Mouse (Mus musculus) kidney, adult 8-10 months (tissue): ENCODE results near the gene Acvr1b.

Source experiments
- DNase-seq, 2 experiments: peaks; one replicate each; pipeline ENCODE4 v3.0.0; 2022

Acvr1b gene

DNA sequence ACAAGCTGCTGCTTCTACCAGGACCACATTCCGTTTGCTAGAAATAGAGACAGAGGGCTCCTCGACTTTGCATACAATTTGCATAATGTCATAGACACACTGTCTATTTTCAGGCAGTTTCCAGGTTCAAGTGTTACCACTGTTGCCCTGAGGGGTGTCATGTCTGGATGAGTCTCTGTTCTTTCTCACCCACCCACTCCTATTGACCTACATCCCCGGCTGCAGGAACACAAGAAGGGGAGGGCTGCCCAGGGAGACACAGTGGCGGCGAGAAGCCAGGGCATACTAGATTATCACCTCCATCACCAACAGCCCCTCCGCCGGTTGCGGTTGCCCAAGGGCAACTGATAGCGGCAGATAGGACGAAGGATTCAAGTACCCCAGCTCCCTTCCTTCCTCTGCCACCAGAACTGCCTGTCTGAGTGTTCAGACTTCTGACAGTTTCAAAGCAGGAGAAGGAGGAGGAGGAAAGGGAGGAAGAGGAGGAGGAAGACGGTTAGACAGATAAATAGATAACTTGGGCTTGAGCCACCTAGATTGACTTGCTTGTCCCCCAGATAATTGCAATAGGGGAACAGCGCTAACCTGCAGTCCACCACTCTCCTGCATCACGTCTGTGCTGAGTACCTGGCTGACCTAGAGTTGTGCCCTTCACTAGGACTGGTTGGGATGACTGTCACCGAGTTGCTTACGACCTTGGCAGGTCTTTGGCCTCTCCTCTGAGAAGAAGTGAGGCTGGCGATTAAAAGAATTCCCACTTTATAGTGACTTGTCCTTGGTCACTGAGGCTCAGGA, 26.6 kb upstream of the Acvr1b start:
- DNase-seq, result no peak

DNA sequence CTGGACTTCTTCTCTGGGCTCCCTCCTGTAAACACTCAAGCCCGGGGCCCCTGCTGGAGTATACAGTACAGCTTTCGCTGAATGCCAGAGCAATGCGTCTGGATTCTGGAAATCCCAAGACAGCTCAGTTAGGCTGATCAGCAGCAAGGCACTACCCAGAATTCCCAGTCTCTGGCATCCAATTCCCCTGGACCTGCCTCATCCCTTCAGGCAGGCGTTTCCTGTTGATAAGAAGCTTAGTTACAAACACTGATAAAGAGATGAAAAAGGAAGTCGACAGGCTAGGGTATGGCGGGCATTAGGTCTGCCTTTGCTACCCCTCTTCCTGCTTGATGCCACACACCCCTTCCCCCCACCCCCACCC, 26.0 kb upstream of the Acvr1b start:
- no peak for DNase-seq

- DNase-seq, result no peak
These were observed 25.3 kb upstream of the Acvr1b start for GRCm38 (mm10) chr15:101148604-101149003.

DNA sequence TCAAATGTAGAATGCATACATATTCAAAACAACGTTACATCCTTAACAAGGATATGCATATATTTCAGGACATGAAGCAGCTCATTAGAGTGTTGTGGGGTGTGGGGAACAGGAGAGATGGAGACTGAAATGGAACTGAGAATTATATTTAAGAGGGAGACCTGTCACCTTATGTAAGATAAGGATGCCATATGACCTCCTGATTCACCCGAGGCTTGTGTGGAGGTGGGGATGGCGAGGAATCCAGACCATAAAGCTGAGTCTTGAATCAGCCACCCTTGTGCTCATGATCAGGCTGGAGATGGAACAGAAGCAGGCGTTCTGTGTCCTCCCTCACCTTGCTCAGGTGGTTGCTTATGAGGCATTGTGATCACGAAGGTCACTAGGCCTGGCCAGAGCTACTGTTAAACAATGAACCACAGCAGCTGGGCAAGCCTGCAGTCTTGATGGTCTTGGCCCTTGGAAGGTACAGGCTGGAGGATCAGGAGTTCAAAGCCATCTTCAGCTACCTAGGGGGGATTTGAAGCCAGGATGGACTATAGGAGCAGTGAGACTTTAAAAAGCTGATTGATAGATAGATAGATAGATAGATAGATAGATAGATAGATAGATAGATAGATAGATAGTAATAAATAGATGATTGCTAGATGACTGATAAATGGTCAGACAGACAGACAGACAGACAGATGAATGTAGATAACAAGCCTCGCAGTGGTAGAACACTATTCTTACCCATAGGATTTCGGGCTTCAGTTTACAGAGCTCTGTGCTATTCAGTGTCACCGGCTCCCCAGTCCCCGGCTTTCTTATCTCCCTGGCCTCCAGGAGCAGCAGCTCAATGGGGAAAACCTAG, 22.2 kb upstream of the Acvr1b start:
- no peak for DNase-seq

DNA sequence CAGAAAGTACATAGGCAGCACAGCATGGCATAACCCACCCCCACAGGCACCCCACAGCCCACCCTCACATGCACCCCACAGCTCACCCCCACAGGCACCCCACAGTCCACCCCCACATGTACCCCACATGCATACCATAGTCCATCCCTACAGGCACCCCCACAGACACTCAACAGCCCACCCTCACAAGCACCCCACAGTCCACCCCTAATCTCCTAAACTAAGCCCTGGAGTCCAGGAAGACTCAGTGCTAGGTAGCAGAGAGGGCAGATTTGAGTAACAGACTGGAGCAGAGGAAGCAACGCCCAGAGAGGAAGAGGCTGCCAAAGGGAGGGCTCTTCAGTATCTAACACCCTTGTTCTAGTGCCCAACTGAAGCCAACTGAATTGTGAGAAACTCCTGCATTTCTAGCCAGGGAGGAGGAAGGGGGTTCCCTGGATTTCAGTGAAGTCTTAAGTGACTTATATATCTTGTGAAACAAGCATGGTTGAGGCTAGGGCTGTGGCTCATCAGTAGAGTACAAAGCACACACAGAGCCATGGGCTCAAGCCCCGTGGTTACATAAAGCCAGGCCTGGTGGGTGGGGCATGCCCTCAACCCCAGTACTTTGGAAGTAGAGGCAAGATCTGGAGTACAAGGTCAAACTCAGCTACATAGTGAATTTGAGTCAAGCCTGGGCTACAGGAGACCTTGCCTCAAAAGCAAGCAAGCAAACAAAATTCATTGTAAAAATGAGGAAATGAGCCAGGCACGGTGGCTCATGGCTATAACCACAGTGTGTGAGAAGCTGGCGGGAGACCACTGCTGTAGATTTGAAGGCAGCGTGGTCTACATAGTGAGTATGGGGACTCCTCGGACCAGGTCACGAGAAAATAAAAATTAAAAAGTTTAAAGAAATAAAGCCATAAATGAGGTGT, 18.9 kb upstream of the Acvr1b start:
- DNase-seq, result no peak

DNA sequence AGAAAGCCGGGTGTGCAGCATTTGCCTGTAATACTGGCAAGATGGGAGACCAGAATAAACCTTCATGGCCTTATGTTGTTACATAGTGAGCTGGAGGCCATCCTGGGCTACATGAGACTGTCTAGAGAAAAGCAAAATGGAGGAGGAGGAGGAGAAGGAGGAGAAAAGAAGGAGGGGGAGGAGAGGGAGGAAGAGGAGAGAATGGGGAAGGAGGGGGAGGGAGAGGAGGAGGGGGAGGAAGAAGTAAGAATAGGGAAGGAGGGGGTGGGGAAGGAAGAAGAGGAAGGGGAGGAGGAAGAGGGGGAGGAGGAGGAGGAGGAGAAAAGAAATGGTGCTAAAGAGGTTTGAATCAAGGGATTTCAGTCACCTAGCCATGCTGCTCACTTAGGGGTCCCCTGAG, 13.7 kb upstream of the Acvr1b start:
- DNase-seq, result no peak

DNA sequence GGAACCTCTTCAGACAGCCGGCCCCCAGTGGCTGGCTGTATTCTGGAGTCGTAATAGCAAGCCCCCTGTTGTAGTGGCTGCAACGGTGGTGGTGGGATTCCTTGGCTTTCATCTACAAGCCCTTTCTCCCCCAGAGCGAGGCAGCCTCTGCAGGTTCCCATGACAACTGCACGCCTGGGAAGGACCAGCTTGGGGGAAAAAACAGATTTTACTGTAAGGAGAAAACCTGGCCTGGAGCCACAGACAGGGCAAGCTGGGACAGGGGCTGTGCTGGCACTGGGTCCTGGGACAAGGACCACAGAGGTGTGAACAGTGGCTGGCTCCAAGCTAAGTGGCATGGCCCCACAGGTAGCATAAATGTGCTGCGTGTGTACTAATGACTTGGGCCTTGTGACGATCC, 13.3 kb upstream of the Acvr1b start:
- DNase-seq, result no peak

DNA sequence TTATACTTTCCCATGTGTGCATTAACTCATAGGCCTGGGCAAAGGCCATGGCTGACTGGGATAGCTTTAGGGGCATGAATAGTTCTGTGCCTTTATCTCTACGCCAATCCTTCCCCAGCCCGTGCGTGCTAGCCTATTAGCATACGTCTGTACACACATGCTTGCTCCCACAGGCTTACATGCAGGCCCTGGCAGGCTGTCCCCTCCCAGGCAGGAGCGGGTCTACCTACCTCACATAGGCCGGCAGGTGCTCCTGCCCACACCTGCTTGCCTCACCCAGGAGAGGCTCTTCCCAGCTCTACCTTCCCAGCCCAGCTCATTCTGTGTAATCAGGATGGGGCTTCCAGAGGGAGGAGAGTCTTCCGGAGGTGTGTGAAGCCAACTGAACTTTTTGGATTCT, 12.3 kb upstream of the Acvr1b start:
- DNase-seq, result no peak

DNA sequence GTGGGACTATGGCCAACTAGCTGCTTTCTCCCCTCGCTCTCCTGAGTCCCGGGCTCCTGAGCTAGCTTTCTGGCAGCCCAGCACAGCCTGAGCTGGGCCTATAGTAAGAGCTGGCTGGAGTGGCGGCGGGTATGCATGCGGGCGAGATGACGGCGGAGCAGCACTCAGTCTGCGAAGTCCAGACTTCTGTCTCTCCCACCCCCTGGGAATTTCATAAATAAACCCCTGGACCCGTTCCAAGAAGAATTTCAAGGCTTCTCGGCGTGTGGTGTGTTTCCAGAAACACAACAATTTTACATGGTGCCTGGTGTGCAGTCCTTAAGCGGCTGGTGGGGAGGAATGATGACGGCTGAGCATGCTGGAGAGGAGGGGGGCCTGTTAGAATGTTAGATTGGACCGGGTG, 10.8 kb upstream of the Acvr1b start:
- no peak for DNase-seq

- no peak for DNase-seq
These were observed 10.0 kb upstream of the Acvr1b start for GRCm38 (mm10) chr15:101163854-101164253.

DNA sequence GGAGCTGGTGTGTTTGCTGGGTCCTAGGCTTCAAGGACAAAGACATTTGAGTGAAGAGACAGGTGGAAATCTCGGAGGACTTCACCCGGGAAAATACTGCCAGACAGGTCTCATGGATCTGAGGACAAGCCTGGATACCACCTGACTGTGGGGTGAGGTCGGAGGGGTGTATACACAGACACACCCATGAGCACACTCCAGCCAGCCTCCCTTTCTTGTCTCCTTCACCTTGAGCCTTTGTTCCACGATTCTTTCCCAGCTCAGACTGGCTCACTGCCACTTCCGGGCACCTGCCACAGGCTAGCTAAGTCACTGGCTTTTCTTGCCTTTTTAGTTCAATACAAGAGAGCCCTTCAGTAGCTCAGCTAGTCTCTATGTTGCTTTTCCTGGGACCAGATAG, 9.6 kb upstream of the Acvr1b start:
- DNase-seq, result no peak

DNA sequence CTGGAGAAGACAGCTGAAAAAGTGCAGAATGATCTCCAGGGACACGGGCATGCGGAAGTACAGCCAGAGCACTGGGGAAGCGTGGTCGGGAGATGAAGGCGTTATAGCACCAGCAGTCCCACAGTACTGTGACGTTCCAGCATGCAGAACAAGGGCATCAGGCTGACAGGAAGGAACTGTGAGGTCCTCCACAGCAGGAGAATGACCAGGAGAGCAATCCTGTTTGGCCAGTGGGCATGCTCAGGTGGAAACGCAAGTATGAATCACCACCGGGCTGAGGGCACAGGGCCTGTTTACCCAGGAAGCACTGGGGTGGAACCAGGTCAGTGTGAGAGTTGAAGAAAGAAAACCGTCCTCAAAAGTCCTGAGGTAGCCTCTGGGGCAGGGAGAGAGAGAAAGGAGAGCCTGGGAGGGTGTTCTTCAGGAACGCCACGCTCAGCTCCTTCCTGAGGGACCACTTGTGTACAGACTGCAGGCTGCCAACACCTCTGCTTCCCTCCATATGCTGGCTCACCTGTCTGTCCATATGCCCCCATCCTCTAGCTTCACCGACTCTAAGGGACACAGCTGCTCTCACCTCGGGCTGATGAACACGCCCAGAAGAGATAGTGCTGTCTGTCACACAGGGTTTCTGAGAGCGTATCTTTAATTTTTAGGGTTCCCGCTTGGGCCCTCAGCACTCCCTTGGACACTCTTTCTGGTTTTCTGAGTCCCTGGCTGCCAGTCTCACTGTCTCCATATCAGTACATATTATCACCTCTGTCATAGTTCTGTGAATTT, 8.0 kb upstream of the Acvr1b start:
- peak; percentile 67 to 81 for DNase-seq

- no peak for DNase-seq
These were observed 6.3 kb upstream of the Acvr1b start for GRCm38 (mm10) chr15:101167553-101167952.

- no peak for DNase-seq
These were observed 4.0 kb upstream of the Acvr1b start for GRCm38 (mm10) chr15:101169910-101170309.

GRCm38 (mm10) chr15:101170413-101170980, 3.4 kb upstream of the Acvr1b start:
- DNase-seq, result no peak

- DNase-seq, result no peak
These were observed 2.6 kb upstream of the Acvr1b start for GRCm38 (mm10) chr15:101171272-101171671.

GRCm38 (mm10) chr15:101172016-101172415, 1.9 kb upstream of the Acvr1b start:
- no peak for DNase-seq

- DNase-seq, result no peak
These were observed 645 bp downstream of the Acvr1b start for GRCm38 (mm10) chr15:101174294-101175130.

DNA sequence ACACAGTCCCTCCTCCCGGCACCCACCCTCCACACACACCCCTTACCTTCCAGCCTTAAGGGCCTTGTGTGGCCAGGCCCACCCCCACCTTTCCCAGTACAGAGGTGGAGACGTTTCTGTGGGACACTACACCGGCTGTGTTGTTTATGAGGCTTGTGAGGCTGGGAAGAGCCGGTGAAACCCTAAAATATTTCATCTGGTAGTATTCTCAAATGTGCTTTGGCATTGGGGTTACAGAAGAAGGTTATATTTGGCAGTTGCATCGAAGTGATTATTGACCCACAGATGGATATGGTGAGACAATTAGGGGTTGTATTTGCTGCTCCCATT, 1.2 kb downstream of the Acvr1b start:
- DNase-seq, result no peak

DNA sequence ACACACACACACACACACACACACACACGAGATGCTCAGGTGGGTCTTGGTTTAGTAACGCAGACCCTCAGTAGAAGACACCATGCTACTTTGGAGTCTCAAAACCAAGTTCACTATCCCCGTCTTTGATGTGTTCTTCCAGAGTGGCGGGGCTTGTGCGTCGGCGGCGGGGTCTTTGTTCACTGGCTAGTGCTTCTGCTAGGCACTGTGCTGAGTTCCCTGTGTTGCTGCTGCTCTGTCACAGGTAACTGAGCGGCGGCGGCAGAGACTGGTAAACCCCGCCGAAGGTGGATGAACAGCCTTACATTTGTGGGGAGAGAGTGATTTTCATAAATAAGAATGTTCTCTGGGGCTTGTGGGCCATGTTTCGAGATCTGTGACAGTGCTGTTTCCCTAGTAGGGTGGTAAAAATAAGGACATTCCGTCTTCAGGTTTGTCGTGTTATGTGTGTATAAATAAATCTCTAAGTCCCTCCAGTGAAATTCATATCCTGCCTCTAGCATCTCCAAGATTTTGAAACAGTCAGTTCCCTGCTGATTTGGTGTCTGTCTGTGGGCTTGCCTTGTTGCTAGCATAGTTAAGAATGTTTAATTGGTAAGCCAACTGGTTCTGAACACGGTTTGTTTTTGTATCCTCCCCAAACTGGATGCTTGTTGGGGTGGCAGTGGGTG, 1.9 kb downstream of the Acvr1b start:
- DNase-seq, result no peak

DNA sequence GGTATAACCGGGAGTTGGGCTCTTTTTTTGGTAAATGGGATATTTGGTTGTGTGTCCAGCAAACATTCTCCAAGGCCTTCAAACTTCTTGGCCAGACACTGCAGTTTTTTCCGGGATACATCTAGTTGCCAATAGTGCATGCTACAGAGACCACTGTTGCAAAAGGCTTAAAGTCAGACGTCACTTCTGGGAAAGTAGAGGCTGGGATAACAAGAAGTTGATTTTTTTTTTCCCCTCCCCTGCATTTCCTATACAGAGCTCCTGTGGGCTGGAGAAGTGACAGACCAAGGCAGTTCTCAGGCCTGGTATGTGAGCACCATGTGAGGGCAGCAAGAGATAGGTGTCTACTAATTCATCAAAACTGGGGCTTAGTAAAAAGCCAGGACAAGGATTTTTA, 2.4 kb downstream of the Acvr1b start:
- no peak for DNase-seq
